In the genomic region with DNA sequence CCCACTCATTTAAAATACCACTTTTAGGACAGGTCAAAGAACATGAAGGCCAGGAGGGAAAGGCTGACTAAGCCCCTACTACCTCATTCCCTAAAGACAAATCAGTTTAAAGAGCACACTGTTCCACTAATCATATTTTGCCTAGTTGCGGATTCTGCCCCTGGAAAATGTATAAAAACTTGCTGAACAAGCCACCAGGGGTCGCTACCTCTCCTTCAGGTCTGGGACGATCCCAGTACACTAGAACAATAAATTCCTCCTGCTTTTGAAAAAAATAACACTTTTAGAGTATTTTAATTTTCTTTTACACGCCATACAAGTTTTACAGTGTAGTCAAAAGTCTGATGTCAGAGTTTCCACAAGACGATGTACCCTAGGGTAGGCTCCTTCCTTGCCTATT, we compare ENCODE assay signal across 11 mouse cellular contexts.
DNase-seq lines count a peak whose midpoint lies in the region.
"Had no signal": no experiment of that assay in that cellular context is flagged by ENCODE, and none has a peak within 500 bp of the region (broad histone marks: within the 10 kb centered on the region; RNA-seq: fewer than 3 reads in every experiment).

No protein-coding gene starts in this region.

- peak; percentile 15 to 20 for DNase-seq in heart, postnatal 14 days
- no peak for DNase-seq in heart, embryonic 10.5 days (ENCODE audit: low spot score)
- peak; percentile 2 for DNase-seq in retina, postnatal 1 day
- no peak for DNase-seq in retina, embryonic 14.5 days (ENCODE audit: low spot score)
- peak; percentile 34 for DNase-seq in ZHBTc4 (ENCODE audit: low read depth, low spot score)
- peak; percentile 27 for DNase-seq in lung, postnatal 36 days
- no peak for DNase-seq in urinary bladder, postnatal 14 days (ENCODE audit: low spot score)
- DNase-seq in thymus, postnatal 25 days: no peak
- DNase-seq: kidney, postnatal 14 days had no signal

- H3K27me3 ChIP-seq in heart, embryonic 10.5 days (ENCODE audit: insufficient read depth, poor library complexity, severe bottlenecking): no peaks in the 10 kb centered on the region
- H3K27me3 ChIP-seq: neural tube, embryonic 13.5 days had no signal

- no peak overlapping the region for H3K4me3 ChIP-seq in heart, embryonic 10.5 days
- H3K4me3 ChIP-seq: neural tube, embryonic 13.5 days had no signal

- intact Hi-C loops in heart, postnatal 14 days (cut with DNase I): loop anchor here (2.0 kb wide), 1 partner anchor 34 kb away; no protein-coding TSS in a partner anchor

- 66% methylated on average over 5 of the region's 5 CpGs for WGBS in heart, embryonic 10.5 days

- no peaks in the 10 kb centered on the region for H3K4me1 ChIP-seq in heart, embryonic 10.5 days
- H3K4me1 ChIP-seq: neural tube, embryonic 13.5 days had no signal

- no peaks in the 10 kb centered on the region for H3K9me3 ChIP-seq in heart, embryonic 10.5 days
- H3K9me3 ChIP-seq: neural tube, embryonic 13.5 days had no signal

- no peaks in the 10 kb centered on the region for H3K36me3 ChIP-seq in heart, embryonic 10.5 days
- H3K36me3 ChIP-seq: neural tube, embryonic 13.5 days had no signal

- no peak overlapping the region for H3K27ac ChIP-seq in heart, embryonic 10.5 days
- H3K27ac ChIP-seq: macrophage; neural tube, embryonic 13.5 days had no signal

Comparison
In these comparisons a context has a peak if more than half of its experiments do, and no peak if none do; other contexts are left out.
1. DNase-seq: peak in heart, postnatal 14 days (2 of 2), retina, postnatal 1 day (single experiment), ZHBTc4 (single experiment) and lung, postnatal 36 days (single experiment); none in heart, embryonic 10.5 days (single experiment), retina, embryonic 14.5 days (single experiment), urinary bladder, postnatal 14 days (single experiment) and thymus, postnatal 25 days (single experiment).